ENCODE assay signal across 28 mouse cellular contexts in genomic region chr4:84507551-84507950, GRCm38 (mm10).
"Had no signal": no experiment of that assay in that cellular context is flagged by ENCODE, and none has a peak within 500 bp of the region (broad histone marks: within the 10 kb centered on the region; RNA-seq: fewer than 3 reads in every experiment).

No protein-coding gene starts in this region.

- H3K4me1 ChIP-seq: forebrain, embryonic 12.5 days; forebrain, embryonic 15.5 days had no signal

- H3K27ac ChIP-seq: embryonic facial prominence, embryonic 10.5 days; embryonic facial prominence, embryonic 12.5 days; embryonic facial prominence, embryonic 13.5 days; embryonic facial prominence, embryonic 15.5 days; forebrain, embryonic 10.5 days; forebrain, embryonic 12.5 days; forebrain, embryonic 13.5 days; forebrain, embryonic 15.5 days; gastrocnemius, adult 2 months had no signal

- H3K4me3 ChIP-seq: embryonic facial prominence, embryonic 10.5 days; embryonic facial prominence, embryonic 12.5 days; embryonic facial prominence, embryonic 13.5 days; embryonic facial prominence, embryonic 15.5 days; erythroblast, embryonic 14.5 days; forebrain, embryonic 10.5 days; forebrain, embryonic 12.5 days; forebrain, embryonic 13.5 days; forebrain, embryonic 15.5 days; gastrocnemius, adult 2 months had no signal

- H3K9ac ChIP-seq: embryonic facial prominence, embryonic 12.5 days; embryonic facial prominence, embryonic 13.5 days; embryonic facial prominence, embryonic 15.5 days; forebrain, embryonic 12.5 days; forebrain, embryonic 13.5 days; forebrain, embryonic 15.5 days; forebrain, postnatal 0 days had no signal

- DNase-seq: cerebellum, adult 2 months; cerebellum, adult 8-10 months; cerebellum, adult 9-10 months; cerebellum, adult 9-11 months; cerebellum, postnatal 10 days; cerebellum, postnatal 14 days; cerebellum, postnatal 25 days; cerebellum, postnatal 36 days; embryo, embryonic 11 days; forebrain, postnatal 0 days; gastrocnemius, adult 2 months; gastrocnemius, postnatal 10 days; gastrocnemius, postnatal 14 days; gastrocnemius, postnatal 25 days; gastrocnemius, postnatal 36 days; heart, adult 11 months; heart, adult 18-20 months had no signal

- ATAC-seq: forebrain, embryonic 13.5 days; forebrain, embryonic 14.5 days; forebrain, embryonic 15.5 days; forebrain, embryonic 16.5 days; forebrain, postnatal 0 days had no signal

- H3K36me3 ChIP-seq: embryonic facial prominence, embryonic 10.5 days; embryonic facial prominence, embryonic 12.5 days; embryonic facial prominence, embryonic 13.5 days; embryonic facial prominence, embryonic 15.5 days; forebrain, embryonic 10.5 days; forebrain, embryonic 12.5 days; forebrain, embryonic 15.5 days had no signal

- H3K27me3 ChIP-seq: embryonic facial prominence, embryonic 12.5 days; embryonic facial prominence, embryonic 13.5 days; embryonic facial prominence, embryonic 15.5 days; forebrain, embryonic 12.5 days; forebrain, embryonic 13.5 days; forebrain, embryonic 15.5 days had no signal

- H3K4me2 ChIP-seq: embryonic facial prominence, embryonic 12.5 days; embryonic facial prominence, embryonic 13.5 days; embryonic facial prominence, embryonic 15.5 days; forebrain, embryonic 12.5 days; forebrain, embryonic 13.5 days; forebrain, embryonic 15.5 days had no signal

- H3K9me3 ChIP-seq: embryonic facial prominence, embryonic 10.5 days; embryonic facial prominence, embryonic 12.5 days; embryonic facial prominence, embryonic 13.5 days; embryonic facial prominence, embryonic 15.5 days; forebrain, embryonic 10.5 days; forebrain, embryonic 12.5 days; forebrain, embryonic 13.5 days; forebrain, embryonic 15.5 days had no signal
